Mouse (Mus musculus) ES-E14 (cell line): ENCODE results near the gene Wdr11. TPM values are rescaled to one million over a fixed set of nuclear protein-coding genes. Genes with fewer than 3 reads are reported as not detected.

Experiments
- DNase-seq: peaks from one replicate; pipeline ENCODE4 v3.0.0-alpha.2; 2013; ENCODE audit warnings: low read depth, low spot score
- H3K27ac ChIP-seq: 2 replicates; pipeline ENCODE4 v1.5.1; 2012; ENCODE audit warnings: low read depth, mild to moderate bottlenecking, low read length, moderate library complexity, mixed read lengths; ENCODE audit not compliant: poor library complexity, insufficient read depth, severe bottlenecking
- H3K36me3 ChIP-seq: 2 replicates; pipeline ENCODE4 v1.6.1; 2012; ENCODE audit warnings: mild to moderate bottlenecking, low read length, moderate library complexity, mixed read lengths; ENCODE audit not compliant: control insufficient read depth, poor library complexity, insufficient read depth, severe bottlenecking
- H3K4me1 ChIP-seq, 2 experiments: fragments of 150-350 bp in 1 of 2; sonication (generic) in 1 of 2; 2 replicates each; pipeline ENCODE4 v1.6.1; 2012; ENCODE audit warnings: low read length in 2 of 2, mild to moderate bottlenecking in 1 of 2, mixed read lengths in 1 of 2; ENCODE audit not compliant: control insufficient read depth in 2 of 2, insufficient read depth in 2 of 2, poor library complexity in 1 of 2
- H3K4me3 ChIP-seq, 2 experiments: fragments of 150-350 bp in 1 of 2; sonication (generic) in 1 of 2; 2 replicates each; pipeline ENCODE4 v1.5.1; 2012; ENCODE audit warnings: low read length in 2 of 2, low read depth in 1 of 2, mild to moderate bottlenecking in 1 of 2, mixed read lengths in 1 of 2; ENCODE audit not compliant: insufficient read depth in 1 of 2, poor library complexity in 1 of 2, severe bottlenecking in 1 of 2
- H3K9ac ChIP-seq: 2 replicates; pipeline ENCODE4 v1.6.1; 2012; ENCODE audit warnings: low read depth, mild to moderate bottlenecking, low read length, mixed read lengths; ENCODE audit not compliant: poor library complexity, insufficient read depth, severe bottlenecking
- H3K9me3 ChIP-seq: fragments of 150-350 bp; sonication (generic); 2 replicates; pipeline ENCODE4 v1.6.1; 2012; ENCODE audit warnings: low read depth, mild to moderate bottlenecking, low read length; ENCODE audit not compliant: control insufficient read depth, insufficient read depth
- CHD2 ChIP-seq: IDR thresholded peaks from 2 replicates; pipeline ENCODE4 v1.6.1; 2014; ENCODE audit warnings: mild to moderate bottlenecking, low read depth, low read length, inconsistent platforms
- HCFC1 ChIP-seq: IDR thresholded peaks from 2 replicates; pipeline ENCODE4 v1.6.1; 2012; ENCODE audit warnings: low read length, inconsistent platforms, borderline replicate concordance; ENCODE audit not compliant: insufficient read depth
- MAFK ChIP-seq: IDR thresholded peaks from 2 replicates; pipeline ENCODE4 v1.6.1; 2014; ENCODE audit warnings: mild to moderate bottlenecking, low read depth, low read length, inconsistent platforms; ENCODE audit not compliant: insufficient read depth
- ZC3H11A ChIP-seq: IDR thresholded peaks from 2 replicates; pipeline ENCODE4 v1.6.1; 2012; ENCODE audit warnings: low read depth, mild to moderate bottlenecking, inconsistent platforms, low read length, borderline replicate concordance
- ZNF384 ChIP-seq: IDR thresholded peaks from 2 replicates; pipeline ENCODE4 v1.6.1; 2012; ENCODE audit warnings: low read depth, low read length, inconsistent platforms
- in situ Hi-C, 2 experiments: fragments of 600-800 bp; cut with MboI; formaldehyde crosslinking; loops; one replicate each; pipeline ENCODE4 v1.15.1; 2025; ENCODE audit warnings: low sequenced_read_pairs in 2 of 2, inconsistent platforms in 1 of 2; ENCODE audit not compliant: unreplicated experiment in 2 of 2
- total RNA-seq: library from RNA; depleted of rRNA; stranded (reverse); fragments of 300-350 nt; gene quantifications from 2 replicates; pipeline ENCODE4 v1.2.3, GENCODE M21; 2012

The Wdr11 gene
- total RNA-seq, 1 experiment = 24.0 TPM

GRCm38 (mm10) chr7:129674558-129674957 is 82.9 kb downstream of the Wdr11 start:
- H3K9me3 ChIP-seq = no peaks in the 10 kb centered on the region
- no peaks in the 10 kb centered on the region for H3K4me1 ChIP-seq
- in situ Hi-C loops = loop anchor here (25.0 kb wide), 1 partner anchor 713 kb away; no protein-coding TSS in a partner anchor
- no peak for DNase-seq
- H3K36me3 ChIP-seq = no peaks in the 10 kb centered on the region
- no peak overlapping the region for H3K9ac ChIP-seq
- H3K27ac ChIP-seq = no peak overlapping the region
- no peak overlapping the region for H3K4me3 ChIP-seq
- TF ChIP-seq HCFC1 = no peak
- TF ChIP-seq MAFK = no peak
- no peak for TF ChIP-seq ZNF384
- TF ChIP-seq ZC3H11A = no peak
- no peak for TF ChIP-seq CHD2

GRCm38 (mm10) chr7:129675852-129676251 is 84.2 kb downstream of the Wdr11 start:
- Histone ChIP-seq H3K4me1 (no peaks in the 10 kb centered on the region), H3K4me3 (no peak overlapping the region), H3K9ac (no peak overlapping the region), H3K9me3 (no peaks in the 10 kb centered on the region), H3K27ac (no peak overlapping the region), H3K36me3 (no peaks in the 10 kb centered on the region)
- TF ChIP-seq HCFC1 (no peak), CHD2 (no peak), MAFK (no peak), ZC3H11A (no peak), ZNF384 (no peak)
- in situ Hi-C loops = no loop called here
- no peak for DNase-seq

GRCm38 (mm10) chr7:129677141-129677540 is 85.5 kb downstream of the Wdr11 start:
- Histone ChIP-seq H3K4me1 (no peaks in the 10 kb centered on the region), H3K9me3 (no peaks in the 10 kb centered on the region), H3K27ac (no peak overlapping the region), H3K4me3 (no peak overlapping the region), H3K36me3 (no peaks in the 10 kb centered on the region), H3K9ac (no peak overlapping the region)
- in situ Hi-C loops = no loop called here
- no peak for DNase-seq
- TF ChIP-seq ZC3H11A = no peak
- no peak for TF ChIP-seq MAFK
- TF ChIP-seq HCFC1 = no peak
- no peak for TF ChIP-seq CHD2
- TF ChIP-seq ZNF384 = no peak

DNA sequence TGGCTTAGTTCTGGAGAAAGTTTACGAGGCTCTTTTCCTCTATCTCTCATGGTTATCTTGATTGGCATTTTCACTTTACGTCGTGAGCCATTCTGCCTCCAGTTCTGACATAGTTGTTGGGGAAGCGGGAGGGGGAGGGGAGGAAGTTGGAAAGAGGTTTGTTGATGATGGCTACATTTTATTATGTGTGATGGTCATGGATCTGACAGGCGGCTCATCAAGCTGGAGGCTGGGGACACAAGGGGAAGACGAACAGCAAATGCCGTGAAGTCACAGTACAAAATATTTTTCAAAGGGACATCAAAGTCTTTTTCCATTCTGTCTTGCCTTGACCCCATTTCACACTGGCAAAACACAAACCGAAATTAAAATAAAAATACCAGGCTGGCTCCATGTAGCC is 86.8 kb downstream of the Wdr11 start:
- Histone ChIP-seq H3K4me3 (no peak overlapping the region), H3K36me3 (no peaks in the 10 kb centered on the region), H3K9ac (no peak overlapping the region), H3K9me3 (no peaks in the 10 kb centered on the region), H3K27ac (no peak overlapping the region), H3K4me1 (no peaks in the 10 kb centered on the region)
- in situ Hi-C loops = no loop called here
- DNase-seq = no peak
- TF ChIP-seq MAFK (no peak), HCFC1 (no peak), ZNF384 (no peak), ZC3H11A (no peak), CHD2 (no peak)

DNA sequence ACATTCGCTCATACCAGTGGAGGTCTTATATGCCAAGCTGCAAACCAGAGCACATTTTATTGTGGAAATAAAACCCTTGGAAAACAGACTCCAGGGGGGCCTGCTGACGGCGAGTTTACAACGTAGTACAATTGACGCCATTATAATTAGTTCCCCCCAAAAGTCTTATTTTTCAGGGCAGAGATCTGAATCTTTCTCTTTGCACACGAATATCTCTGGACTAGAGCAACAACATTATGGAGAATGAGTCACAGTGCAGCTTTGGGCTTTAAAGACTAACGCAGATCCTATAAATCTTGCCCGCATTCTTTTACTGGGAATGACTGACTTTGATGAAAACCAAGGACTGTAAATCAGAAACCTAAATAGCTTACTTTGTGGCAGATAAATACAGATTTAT is 87.3 kb downstream of the Wdr11 start:
- Histone ChIP-seq H3K36me3 (no peaks in the 10 kb centered on the region), H3K4me1 (no peaks in the 10 kb centered on the region), H3K9ac (no peak overlapping the region), H3K9me3 (no peaks in the 10 kb centered on the region), H3K27ac (no peak overlapping the region), H3K4me3 (no peak overlapping the region)
- in situ Hi-C loops = no loop called here
- TF ChIP-seq CHD2 (no peak), ZC3H11A (no peak), MAFK (no peak), ZNF384 (no peak), HCFC1 (no peak)
- DNase-seq = no peak
